Mouse (Mus musculus) limb, embryonic 14.5 days (tissue): ENCODE measurements around the gene Napa. TPM values are rescaled to one million over a fixed set of nuclear protein-coding genes. Genes with fewer than 3 reads are reported as not detected.

Source experiments
- ATAC-seq: fragments of 200-750 bp; cut with Nextera tagmentation; 2 replicates; pipeline ENCODE4 v1.8.0; 2017; ENCODE audit warnings: low read depth, moderate number of reproducible peaks, moderate TSS enrichment; ENCODE audit not compliant: low FRiP score
- DNase-seq: peaks from one replicate; pipeline ENCODE4 v3.0.0-alpha.2; 2015; ENCODE audit warnings: low spot score
- H3K27ac ChIP-seq: fragments of 300-500 bp; sonication (generic); replicated peaks from 2 replicates; pipeline ENCODE4 v1.5.1; 2014; ENCODE audit warnings: low read depth, mild to moderate bottlenecking, low read length, moderate library complexity, mixed read lengths
- H3K27me3 ChIP-seq: fragments of 300-500 bp; sonication (generic); 2 replicates; pipeline ENCODE4 v1.6.1; 2014; ENCODE audit warnings: low read length, mixed read lengths; ENCODE audit not compliant: control insufficient read depth, insufficient read depth
- H3K36me3 ChIP-seq: fragments of 300-500 bp; sonication (generic); 2 replicates; pipeline ENCODE4 v1.6.1; 2014; ENCODE audit warnings: mild to moderate bottlenecking, low read length, moderate library complexity, mixed read lengths; ENCODE audit not compliant: control insufficient read depth, insufficient read depth
- H3K4me1 ChIP-seq: fragments of 300-500 bp; sonication (generic); 2 replicates; pipeline ENCODE4 v1.6.1; 2014; ENCODE audit warnings: antibody characterized with exemption, low read length, mixed read lengths; ENCODE audit not compliant: control insufficient read depth, insufficient read depth
- H3K4me2 ChIP-seq: fragments of 300-500 bp; sonication (generic); replicated peaks from 2 replicates; pipeline ENCODE4 v1.6.1; 2014; ENCODE audit warnings: low read depth, mild to moderate bottlenecking, low read length, moderate library complexity; ENCODE audit not compliant: severe bottlenecking
- H3K4me3 ChIP-seq: fragments of 300-500 bp; sonication (generic); replicated peaks from 2 replicates; pipeline ENCODE4 v1.5.1; 2014; ENCODE audit warnings: low read length
- H3K9ac ChIP-seq: fragments of 300-500 bp; sonication (generic); 2 replicates; pipeline ENCODE4 v1.6.1; 2014; ENCODE audit warnings: mild to moderate bottlenecking, low read depth, low read length, moderate library complexity; ENCODE audit not compliant: severe bottlenecking
- H3K9me3 ChIP-seq: fragments of 300-500 bp; sonication (generic); 2 replicates; pipeline ENCODE4 v1.6.1; 2016; ENCODE audit warnings: low read length; ENCODE audit not compliant: control insufficient read depth
- POLR2A ChIP-seq: fragments of 200-500 bp; IDR thresholded peaks from 2 replicates; pipeline ENCODE4 v1.8.0; 2012; ENCODE audit warnings: inconsistent platforms, mild to moderate bottlenecking, moderate library complexity, borderline replicate concordance; ENCODE audit not compliant: insufficient read depth, insufficient read length; ENCODE audit errors: extremely low read depth
- WGBS: fragments of 180-500 bp; shearing (Covaris S2); extraction: QIAGEN DNeasy Blood & Tissue Kit; methylation state at CpG from one replicate; pipeline ENCODE4 v1.1.7; 2014; 5-methylcytosine and 5-hydroxymethylcytosine counted together
- polyA plus RNA-seq, 2 experiments: library from polyadenylated mRNA; depleted of rRNA in 1 of 2; stranded (reverse) in 1 of 2; unstranded in 1 of 2; fragments of >200 nt; fragmentation: Nextera tagmentation in 1 of 2; extraction: Ambion mirVana in 1 of 2; gene quantifications; 2 replicates each; pipeline versions ENCODE4 v1.2.1 to v1.2.3; 2012 to 2014

Gene Napa
- polyA plus RNA-seq, 2 experiments, result 206 to 212 TPM

DNA sequence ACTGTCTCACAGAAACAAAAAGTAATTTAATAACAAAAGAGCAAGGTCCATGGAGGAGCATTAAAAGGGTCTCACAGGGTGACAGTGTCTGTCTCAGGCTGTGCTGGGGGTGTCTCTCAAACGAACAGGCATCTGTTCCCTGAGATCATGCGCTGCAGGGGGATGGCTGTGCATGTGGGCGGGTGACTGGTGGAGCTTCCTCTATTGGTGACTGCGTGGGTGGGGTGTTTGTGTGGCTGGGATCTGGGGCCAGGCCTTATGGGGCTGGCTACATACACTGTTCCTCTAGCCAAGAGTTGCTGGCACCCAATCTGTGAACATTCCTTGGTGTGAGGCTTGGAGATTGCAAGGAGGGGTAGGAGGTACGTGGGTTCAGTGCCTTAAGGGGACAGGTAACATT is 51.0 kb downstream of the Napa start:
- ATAC-seq, result no peak
- TF ChIP-seq POLR2A, result no peak
- DNase-seq, result no peak
- Histone ChIP-seq H3K27me3 (no peaks in the 10 kb centered on the region), H3K27ac (no peak overlapping the region), H3K4me3 (no peak overlapping the region), H3K9me3 (no peaks in the 10 kb centered on the region), H3K9ac (no peak overlapping the region), H3K4me1 (no peaks in the 10 kb centered on the region), H3K4me2 (no peak overlapping the region), H3K36me3 (peaks cover 3% of the 10 kb centered on the region; the same call in 1 of the 2 replicates)
- WGBS, result 62% methylated on average over 5 of the region's 5 CpGs

GRCm38 (mm10) chr7:16150191-16151145 is 52.2 kb downstream of the Napa start:
- DNase-seq, result no peak
- no peak for TF ChIP-seq POLR2A
- H3K27ac ChIP-seq, result no peak overlapping the region
- H3K27me3 ChIP-seq, result no peaks in the 10 kb centered on the region
- no peak for ATAC-seq
- H3K36me3 ChIP-seq, result no peaks in the 10 kb centered on the region
- no peak overlapping the region for H3K4me2 ChIP-seq
- no peaks in the 10 kb centered on the region for H3K9me3 ChIP-seq
- no peak overlapping the region for H3K9ac ChIP-seq
- no peak overlapping the region for H3K4me3 ChIP-seq
- WGBS, result 70% methylated on average over 9 of the region's 9 CpGs
- no peaks in the 10 kb centered on the region for H3K4me1 ChIP-seq

DNA sequence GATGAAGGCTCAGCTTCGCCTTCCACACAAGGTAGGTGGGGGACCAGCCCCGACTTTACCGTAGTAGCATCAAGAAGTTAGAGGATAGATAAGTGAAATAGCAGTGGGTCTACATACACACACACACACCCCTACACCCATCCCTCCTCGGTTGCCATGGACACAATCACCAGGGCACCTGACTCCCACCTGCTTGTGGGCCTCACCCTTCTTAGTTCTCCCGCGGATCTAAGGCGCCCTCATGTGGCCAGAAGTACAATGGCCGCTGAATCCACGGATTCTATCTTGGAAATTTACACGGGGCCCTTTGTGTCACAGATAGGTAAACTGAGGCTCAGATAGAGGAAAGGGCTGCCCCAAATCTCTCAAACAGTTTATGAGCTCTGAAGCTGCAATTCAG is 55.3 kb downstream of the Napa start:
- Histone ChIP-seq H3K4me1 (no peaks in the 10 kb centered on the region), H3K27me3 (peaks cover 8% of the 10 kb centered on the region), H3K36me3 (no peaks in the 10 kb centered on the region), H3K9ac (no peak overlapping the region), H3K4me2 (no peak overlapping the region), H3K4me3 (no peak overlapping the region), H3K27ac (no peak overlapping the region), H3K9me3 (no peaks in the 10 kb centered on the region)
- ATAC-seq, result peak; percentile 50; the same call in 1 of the 2 replicates
- no peak for TF ChIP-seq POLR2A
- WGBS, result 18% methylated on average over 10 of the region's 10 CpGs
- no peak for DNase-seq

DNA sequence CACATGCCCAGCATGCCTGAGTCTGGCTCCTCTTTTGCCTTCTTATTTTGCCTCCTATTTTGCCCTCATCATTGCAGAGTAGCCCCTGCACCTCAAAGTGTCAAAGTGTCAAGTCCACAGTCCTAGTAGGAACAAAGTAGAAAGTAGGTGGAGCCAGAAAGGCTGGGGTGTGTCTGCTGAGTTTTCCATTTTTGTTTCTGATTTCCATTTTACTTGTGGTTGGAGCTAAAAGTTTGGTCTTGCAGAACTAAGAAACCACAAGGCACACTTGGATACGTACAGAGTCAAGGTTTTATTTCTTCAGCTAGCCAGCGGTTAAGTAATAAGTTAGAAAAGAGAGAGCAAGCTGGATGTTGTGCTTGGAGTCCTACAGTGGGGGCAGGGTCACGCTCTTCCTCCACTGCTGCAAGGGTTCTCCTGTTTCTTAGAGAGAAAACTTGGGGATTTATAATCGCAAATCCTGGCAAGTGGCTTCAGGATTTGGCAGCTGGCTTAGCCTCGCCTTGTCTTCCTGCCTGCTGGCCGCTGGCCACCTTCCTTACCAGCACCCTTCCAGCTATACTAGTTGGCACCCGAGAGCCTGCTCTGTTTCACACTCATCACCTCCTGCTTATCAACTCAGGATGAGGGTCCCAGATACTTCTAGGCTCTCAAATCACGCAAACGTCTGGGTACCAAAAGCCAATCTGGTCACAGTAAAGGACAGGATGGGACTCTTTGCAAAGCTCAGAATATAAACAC is 57.0 kb downstream of the Napa start:
- no peak overlapping the region for H3K9ac ChIP-seq
- H3K27ac ChIP-seq, result no peak overlapping the region
- no peak overlapping the region for H3K4me3 ChIP-seq
- ATAC-seq (no peak), DNase-seq (no peak)
- H3K36me3 ChIP-seq, result no peaks in the 10 kb centered on the region
- no peaks in the 10 kb centered on the region for H3K9me3 ChIP-seq
- no peak for TF ChIP-seq POLR2A
- no peaks in the 10 kb centered on the region for H3K4me1 ChIP-seq
- peaks cover 26% of the 10 kb centered on the region for H3K27me3 ChIP-seq
- no peak overlapping the region for H3K4me2 ChIP-seq
- WGBS, result 67% methylated on average over 9 of the region's 9 CpGs

DNA sequence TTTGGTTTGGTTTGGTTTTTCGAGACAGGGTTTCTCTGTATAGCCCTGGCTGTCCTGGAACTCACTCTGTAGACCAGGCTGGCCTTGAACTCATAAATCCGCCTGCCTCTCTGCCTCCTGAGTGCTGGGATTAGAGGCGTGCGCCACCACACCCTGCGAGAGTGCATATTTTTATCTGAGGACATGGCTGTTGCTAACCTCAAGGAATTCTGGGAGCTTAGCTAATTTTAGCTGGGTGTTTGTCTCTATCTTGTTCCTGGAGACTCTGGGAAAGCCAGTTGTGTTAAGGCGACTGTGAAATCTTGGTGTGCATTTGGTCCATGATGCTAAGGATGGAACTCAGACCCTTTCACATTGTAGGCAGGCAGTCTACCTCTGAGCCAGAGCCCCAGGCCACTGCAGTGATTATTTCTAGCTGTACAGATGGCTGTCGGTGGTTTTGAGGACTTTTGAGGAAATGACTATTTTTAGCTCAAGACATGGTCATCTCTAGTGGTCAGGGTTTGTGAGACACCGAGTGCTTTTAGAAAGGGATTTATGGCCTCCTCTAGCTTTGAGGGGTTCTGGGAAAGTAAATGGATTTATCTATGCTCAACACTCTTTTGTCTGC is 58.0 kb downstream of the Napa start:
- Histone ChIP-seq H3K9ac (no peak overlapping the region), H3K4me2 (no peak overlapping the region), H3K9me3 (no peaks in the 10 kb centered on the region), H3K36me3 (no peaks in the 10 kb centered on the region), H3K27ac (no peak overlapping the region), H3K27me3 (peaks cover 27% of the 10 kb centered on the region), H3K4me1 (no peaks in the 10 kb centered on the region), H3K4me3 (no peak overlapping the region)
- ATAC-seq (no peak), DNase-seq (no peak)
- TF ChIP-seq POLR2A, result no peak
- WGBS, result 75% methylated on average over 8 of the region's 8 CpGs
